Mouse (Mus musculus): ENCODE measurements around the gene Fanca. TPM values are rescaled to one million over a fixed set of nuclear protein-coding genes. Genes with fewer than 3 reads are reported as not detected.

The Fanca gene
- polyA plus RNA-seq, 1 experiment from 2014 or later = 35.4 TPM

- Histone ChIP-seq H3K36me3 (ENCODE audit: control insufficient read depth, insufficient read depth, low read length) (no peaks in the 10 kb centered on the region), H3K27ac (ENCODE audit: low read depth, low read length) (no peak overlapping the region), H3K4me2 (replicated peaks; ENCODE audit: low read depth, low read length) (no peak overlapping the region), H3K4me3 (ENCODE audit: low read depth, low read length) (no peak overlapping the region), H3K9me3 (ENCODE audit: control insufficient read depth, low read length) (no peaks in the 10 kb centered on the region), H3K4me1 (replicated peaks; ENCODE audit: control insufficient read depth, insufficient read depth, low read length) (no peaks in the 10 kb centered on the region), H3K9ac (ENCODE audit: low read depth, low read length) (no peak overlapping the region), H3K27me3 (ENCODE audit: control insufficient read depth, insufficient read depth, low read length) (no peaks in the 10 kb centered on the region)
- no peak for DNase-seq (ENCODE audit: low spot score)
- ATAC-seq (ENCODE audit: low FRiP score) = no peak
- WGBS = 85% methylated on average over 6 of the region's 6 CpGs
Measured at GRCm38 (mm10) chr8:123345856-123346255, 27.5 kb upstream of the Fanca start.

DNA sequence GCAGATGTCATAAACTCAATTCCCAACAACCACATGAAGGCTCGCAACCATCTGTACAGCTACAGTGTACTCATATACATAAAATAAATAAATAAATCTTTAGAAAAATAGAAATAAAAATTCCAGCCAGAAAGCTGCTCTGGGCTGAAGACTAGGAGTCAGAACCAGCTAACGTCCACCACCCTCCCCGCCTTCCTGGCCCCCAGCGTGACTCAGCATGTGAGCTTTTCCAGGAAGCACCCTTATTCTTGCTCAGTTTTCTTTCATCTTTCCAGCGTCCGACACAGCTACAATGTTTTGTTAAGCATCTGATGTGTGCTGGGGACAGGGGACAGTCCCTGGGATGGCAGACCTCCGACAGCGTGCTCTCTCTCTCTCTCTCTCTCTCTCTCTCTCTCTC is 26.8 kb upstream of the Fanca start:
- H3K4me2 ChIP-seq (replicated peaks; ENCODE audit: low read depth, low read length) = no peak overlapping the region
- 78% methylated on average over 8 of the region's 8 CpGs for WGBS
- H3K36me3 ChIP-seq (ENCODE audit: control insufficient read depth, insufficient read depth, low read length) = no peaks in the 10 kb centered on the region
- no peaks in the 10 kb centered on the region for H3K27me3 ChIP-seq (ENCODE audit: control insufficient read depth, insufficient read depth, low read length)
- DNase-seq (ENCODE audit: low spot score) = no peak
- H3K27ac ChIP-seq (ENCODE audit: low read depth, low read length) = no peak overlapping the region
- no peak overlapping the region for H3K4me3 ChIP-seq (ENCODE audit: low read depth, low read length)
- no peaks in the 10 kb centered on the region for H3K4me1 ChIP-seq (replicated peaks; ENCODE audit: control insufficient read depth, insufficient read depth, low read length)
- H3K9ac ChIP-seq (ENCODE audit: low read depth, low read length) = no peak overlapping the region
- no peaks in the 10 kb centered on the region for H3K9me3 ChIP-seq (ENCODE audit: control insufficient read depth, low read length)
- ATAC-seq (ENCODE audit: low FRiP score) = no peak

GRCm38 (mm10) chr8:123343422-123343821 is 25.0 kb upstream of the Fanca start:
- Histone ChIP-seq H3K27ac (ENCODE audit: low read depth, low read length) (no peak overlapping the region), H3K36me3 (ENCODE audit: control insufficient read depth, insufficient read depth, low read length) (no peaks in the 10 kb centered on the region), H3K4me3 (ENCODE audit: low read depth, low read length) (no peak overlapping the region), H3K4me2 (replicated peaks; ENCODE audit: low read depth, low read length) (no peak overlapping the region), H3K9me3 (ENCODE audit: control insufficient read depth, low read length) (no peaks in the 10 kb centered on the region), H3K27me3 (ENCODE audit: control insufficient read depth, insufficient read depth, low read length) (no peaks in the 10 kb centered on the region), H3K4me1 (replicated peaks; ENCODE audit: control insufficient read depth, insufficient read depth, low read length) (no peaks in the 10 kb centered on the region), H3K9ac (ENCODE audit: low read depth, low read length) (no peak overlapping the region)
- no peak for DNase-seq (ENCODE audit: low spot score)
- WGBS = 85% methylated on average over 12 of the region's 12 CpGs
- no peak for ATAC-seq (ENCODE audit: low FRiP score)

- 81% methylated on average over 7 of the region's 7 CpGs for whole genome bisulfite sequencing
Measured at GRCm38 (mm10) chr8:123342911-123343310, 24.5 kb upstream of the Fanca start.

GRCm38 (mm10) chr8:123342253-123342652 is 23.9 kb upstream of the Fanca start:
- no peak overlapping the region for H3K9ac ChIP-seq (ENCODE audit: low read depth, low read length)
- H3K4me1 ChIP-seq (replicated peaks; ENCODE audit: control insufficient read depth, insufficient read depth, low read length) = no peaks in the 10 kb centered on the region
- no peak for DNase-seq (ENCODE audit: low spot score)
- H3K27ac ChIP-seq (ENCODE audit: low read depth, low read length) = no peak overlapping the region
- no peaks in the 10 kb centered on the region for H3K9me3 ChIP-seq (ENCODE audit: control insufficient read depth, low read length)
- no peaks in the 10 kb centered on the region for H3K36me3 ChIP-seq (ENCODE audit: control insufficient read depth, insufficient read depth, low read length)
- no peaks in the 10 kb centered on the region for H3K27me3 ChIP-seq (ENCODE audit: control insufficient read depth, insufficient read depth, low read length)
- no peak for ATAC-seq (ENCODE audit: low FRiP score)
- WGBS = 90% methylated on average over 8 of the region's 8 CpGs
- H3K4me3 ChIP-seq (ENCODE audit: low read depth, low read length) = no peak overlapping the region
- H3K4me2 ChIP-seq (replicated peaks; ENCODE audit: low read depth, low read length) = no peak overlapping the region

More at GRCm38 (mm10) chr8:123342911-123343310, 24.5 kb upstream of the Fanca start:
- no peak overlapping the region for H3K27ac ChIP-seq (ENCODE audit: low read depth, low read length)
- H3K36me3 ChIP-seq (ENCODE audit: control insufficient read depth, insufficient read depth, low read length) = no peaks in the 10 kb centered on the region
- H3K9ac ChIP-seq (ENCODE audit: low read depth, low read length) = no peak overlapping the region
- ATAC-seq (ENCODE audit: low FRiP score) (no peak), DNase-seq (ENCODE audit: low spot score) (no peak)
- H3K4me1 ChIP-seq (replicated peaks; ENCODE audit: control insufficient read depth, insufficient read depth, low read length) = no peaks in the 10 kb centered on the region
- H3K27me3 ChIP-seq (ENCODE audit: control insufficient read depth, insufficient read depth, low read length) = no peaks in the 10 kb centered on the region
- H3K4me2 ChIP-seq (replicated peaks; ENCODE audit: low read depth, low read length) = no peak overlapping the region
- no peaks in the 10 kb centered on the region for H3K9me3 ChIP-seq (ENCODE audit: control insufficient read depth, low read length)
- no peak overlapping the region for H3K4me3 ChIP-seq (ENCODE audit: low read depth, low read length)

DNA sequence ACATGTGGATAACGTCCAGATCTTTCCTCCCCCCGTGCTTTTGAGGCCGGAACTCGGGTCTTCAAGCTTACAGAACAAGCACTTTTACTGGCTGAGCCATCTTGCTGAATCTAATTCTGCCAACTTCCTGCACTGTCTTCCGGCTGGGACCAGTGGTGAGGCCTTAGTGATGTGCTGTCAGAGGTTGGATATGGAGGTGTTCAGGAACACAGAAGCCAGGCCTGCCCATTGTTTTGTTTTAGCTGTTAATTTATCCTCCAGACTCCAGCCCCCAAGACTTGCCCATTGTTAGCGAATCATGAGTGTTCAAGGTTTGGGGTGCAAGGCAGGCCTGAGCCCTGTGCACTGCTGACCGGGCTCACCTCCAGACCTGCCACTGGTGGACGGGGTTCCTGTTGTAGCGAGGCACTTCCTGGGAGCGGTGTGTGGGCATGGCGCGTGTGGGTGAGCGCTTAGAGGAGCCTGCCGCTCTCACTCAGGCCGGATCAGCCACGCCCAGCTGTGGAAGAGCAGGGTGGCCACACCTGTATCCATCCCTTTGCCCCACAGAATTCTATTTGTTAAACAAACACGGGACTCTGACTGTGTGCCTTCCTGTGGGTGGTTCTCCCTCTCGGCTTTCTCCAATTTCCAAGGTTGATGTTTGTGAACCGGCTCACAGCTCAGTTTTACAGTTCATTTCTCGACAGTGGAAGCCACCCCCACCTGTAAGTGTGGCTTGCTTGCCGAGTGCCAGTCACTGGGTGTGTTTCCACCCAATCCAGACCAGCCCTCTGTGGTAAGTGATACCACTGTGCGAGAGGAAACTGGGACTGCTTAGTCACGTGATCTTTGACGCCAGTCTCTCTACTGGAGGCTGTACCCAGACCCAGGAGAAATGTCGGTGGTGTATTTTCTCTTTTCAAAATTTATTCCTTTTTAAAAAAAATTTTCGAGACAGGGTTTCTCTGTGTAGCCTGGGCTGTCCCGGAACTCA is 23.0 kb upstream of the Fanca start:
- WGBS = 88% methylated on average over 27 of the region's 27 CpGs
- H3K4me2 ChIP-seq (replicated peaks; ENCODE audit: low read depth, low read length) = no peak overlapping the region
- no peak overlapping the region for H3K4me3 ChIP-seq (ENCODE audit: low read depth, low read length)
- H3K27ac ChIP-seq (ENCODE audit: low read depth, low read length) = no peak overlapping the region
- H3K4me1 ChIP-seq (replicated peaks; ENCODE audit: control insufficient read depth, insufficient read depth, low read length) = no peaks in the 10 kb centered on the region
- DNase-seq (ENCODE audit: low spot score) (no peak), ATAC-seq (ENCODE audit: low FRiP score) (no peak)
- H3K36me3 ChIP-seq (ENCODE audit: control insufficient read depth, insufficient read depth, low read length) = no peaks in the 10 kb centered on the region
- no peaks in the 10 kb centered on the region for H3K27me3 ChIP-seq (ENCODE audit: control insufficient read depth, insufficient read depth, low read length)
- H3K9ac ChIP-seq (ENCODE audit: low read depth, low read length) = no peak overlapping the region
- H3K9me3 ChIP-seq (ENCODE audit: control insufficient read depth, low read length) = no peaks in the 10 kb centered on the region

DNA sequence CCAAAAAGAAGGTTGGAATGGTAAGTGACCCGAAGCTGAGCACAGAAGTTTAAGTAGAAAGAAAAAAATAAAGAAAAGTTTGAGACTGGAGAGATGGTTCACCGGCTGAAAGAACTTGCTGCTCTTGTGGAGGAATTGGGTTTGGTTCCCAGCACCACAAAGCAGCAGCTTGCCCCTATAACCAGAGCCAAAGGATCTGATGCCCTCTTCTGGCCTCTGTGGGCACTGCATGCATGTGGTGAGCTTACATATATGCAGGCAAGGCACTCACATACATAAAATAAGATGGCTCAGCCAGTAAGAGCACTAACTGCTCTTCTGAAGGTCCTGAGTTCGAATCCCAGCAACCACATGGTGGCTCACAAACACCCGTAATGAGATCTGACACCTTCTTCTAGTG is 21.7 kb upstream of the Fanca start:
- no peak overlapping the region for H3K4me2 ChIP-seq (replicated peaks; ENCODE audit: low read depth, low read length)
- no peaks in the 10 kb centered on the region for H3K9me3 ChIP-seq (ENCODE audit: control insufficient read depth, low read length)
- no peak for ATAC-seq (ENCODE audit: low FRiP score)
- no peak overlapping the region for H3K27ac ChIP-seq (ENCODE audit: low read depth, low read length)
- WGBS = 96% methylated on average over 4 of the region's 4 CpGs
- no peak for DNase-seq (ENCODE audit: low spot score)
- no peaks in the 10 kb centered on the region for H3K27me3 ChIP-seq (ENCODE audit: control insufficient read depth, insufficient read depth, low read length)
- no peaks in the 10 kb centered on the region for H3K36me3 ChIP-seq (ENCODE audit: control insufficient read depth, insufficient read depth, low read length)
- no peaks in the 10 kb centered on the region for H3K4me1 ChIP-seq (replicated peaks; ENCODE audit: control insufficient read depth, insufficient read depth, low read length)
- H3K4me3 ChIP-seq (ENCODE audit: low read depth, low read length) = no peak overlapping the region
- H3K9ac ChIP-seq (ENCODE audit: low read depth, low read length) = no peak overlapping the region

GRCm38 (mm10) chr8:123337475-123337874 is 19.1 kb upstream of the Fanca start:
- Histone ChIP-seq H3K36me3 (ENCODE audit: control insufficient read depth, insufficient read depth, low read length) (no peaks in the 10 kb centered on the region), H3K9ac (ENCODE audit: low read depth, low read length) (no peak overlapping the region), H3K4me2 (replicated peaks; ENCODE audit: low read depth, low read length) (no peak overlapping the region), H3K4me1 (replicated peaks; ENCODE audit: control insufficient read depth, insufficient read depth, low read length) (0 out of 2 replicates have a peak, but pooled peaks cover 3% of the 10 kb centered on the region), H3K27ac (ENCODE audit: low read depth, low read length) (no peak overlapping the region), H3K27me3 (ENCODE audit: control insufficient read depth, insufficient read depth, low read length) (no peaks in the 10 kb centered on the region), H3K9me3 (ENCODE audit: control insufficient read depth, low read length) (no peaks in the 10 kb centered on the region), H3K4me3 (ENCODE audit: low read depth, low read length) (no peak overlapping the region)
- 87% methylated on average over 3 of the region's 3 CpGs for WGBS
- ATAC-seq (ENCODE audit: low FRiP score) (no peak), DNase-seq (ENCODE audit: low spot score) (no peak)

DNA sequence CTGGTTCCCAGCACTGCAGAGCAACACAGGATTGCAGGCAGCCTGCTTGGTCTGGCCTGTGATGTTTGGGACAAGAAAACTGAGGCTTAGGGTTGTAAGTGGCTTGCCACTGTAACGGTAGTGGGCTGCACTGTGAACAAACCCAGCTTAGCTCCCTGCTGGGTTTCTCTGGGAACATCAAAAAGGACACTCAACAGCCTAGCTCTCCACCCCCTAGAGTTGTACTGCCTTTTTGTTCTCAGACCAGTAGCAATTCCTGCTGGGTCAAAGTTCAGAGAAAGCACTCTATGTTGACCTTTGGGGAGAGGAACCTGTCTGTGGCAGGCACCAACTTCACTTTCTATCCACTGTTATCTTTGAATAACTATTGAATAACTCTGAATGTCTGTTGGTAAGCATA is 16.1 kb upstream of the Fanca start:
- peak overlapping the region; percentile 61 for H3K27ac ChIP-seq (ENCODE audit: low read depth, low read length)
- ATAC-seq (ENCODE audit: low FRiP score) (no peak), DNase-seq (ENCODE audit: low spot score) (peak; percentile 5)
- H3K36me3 ChIP-seq (ENCODE audit: control insufficient read depth, insufficient read depth, low read length) = no peaks in the 10 kb centered on the region
- 0% methylated on average over 1 of the region's 1 CpGs for WGBS
- peak overlapping the region; percentile 84 for H3K4me3 ChIP-seq (ENCODE audit: low read depth, low read length)
- peak overlapping the region; percentile 91; the same call in 1 of the 2 replicates for H3K9ac ChIP-seq (ENCODE audit: low read depth, low read length)
- H3K9me3 ChIP-seq (ENCODE audit: control insufficient read depth, low read length) = no peaks in the 10 kb centered on the region
- peak overlapping the region; percentile 87 for H3K4me2 ChIP-seq (replicated peaks; ENCODE audit: low read depth, low read length)
- H3K4me1 ChIP-seq (replicated peaks; ENCODE audit: control insufficient read depth, insufficient read depth, low read length) = 0 out of 2 replicates have a peak, but pooled peaks cover 3% of the 10 kb centered on the region
- no peaks in the 10 kb centered on the region for H3K27me3 ChIP-seq (ENCODE audit: control insufficient read depth, insufficient read depth, low read length)

All from hindbrain, embryonic 11.5 days (tissue).